Mouse (Mus musculus): Measurements from ENCODE around the gene Trappc6a.

GRCm38 (mm10) chr7:19483281-19483680, 24.9 kb upstream of the Trappc6a start:
- no peak for TF ChIP-seq POLR2A (IDR thresholded peaks at IDR 0.05; ENCODE audit: insufficient read depth, low read length)
- TF ChIP-seq CTCF (IDR thresholded peaks at IDR 0.05; ENCODE audit: low read depth, low read length): no peak
